Mouse (Mus musculus): Measurements from ENCODE around the gene Emc1. TPM values are rescaled to one million over a fixed set of nuclear protein-coding genes. Genes with fewer than 3 reads are reported as not detected.

Emc1 gene
- polyA plus RNA-seq (2014; fragmentation: Illumina TruSeq; extraction: RNeasy Lipid Tissue Mini Kit (QIAGEN cat#74804)), result 10.3 TPM

GRCm38 (mm10) chr4:139351931-139352711, at the start of gene Emc1, which contains the start of the genes Mrto4 and Ubr4:
Gene Emc1 (plus strand): TSS chr4:139352587.
Gene Mrto4 (minus strand): TSS chr4:139352576.
Gene Ubr4 (plus strand): TSS chr4:139352609.

GRCm38 (mm10) chr4:139310171-139310898, 42.1 kb upstream of the Emc1 start, which contains the start of the genes Pqlc2 and Akr7a5:
Gene Pqlc2 (minus strand): TSS chr4:139310708.
Gene Akr7a5 (plus strand): TSS chr4:139310744.

Other genes with a start within 250 kb of the Emc1 start
- gene Minos1, start 221.5 kb upstream of the Emc1 start, polyA plus RNA-seq (2014; fragmentation: Illumina TruSeq; extraction: RNeasy Lipid Tissue Mini Kit (QIAGEN cat#74804)), result 158 TPM
- gene Capzb, start 159.7 kb upstream of the Emc1 start, polyA plus RNA-seq (2014; fragmentation: Illumina TruSeq; extraction: RNeasy Lipid Tissue Mini Kit (QIAGEN cat#74804)), result 47.8 TPM
- 0.57 TPM for gene Pqlc2, start 41.9 kb upstream of the Emc1 start, polyA plus RNA-seq (2014; fragmentation: Illumina TruSeq; extraction: RNeasy Lipid Tissue Mini Kit (QIAGEN cat#74804))
- gene Akr7a5, start 41.8 kb upstream of the Emc1 start, polyA plus RNA-seq (2014; fragmentation: Illumina TruSeq; extraction: RNeasy Lipid Tissue Mini Kit (QIAGEN cat#74804)), result 1.1 TPM
- 24.3 TPM for gene Mrto4, start within 50 bp of the Emc1 start, polyA plus RNA-seq (2014; fragmentation: Illumina TruSeq; extraction: RNeasy Lipid Tissue Mini Kit (QIAGEN cat#74804))
- gene Ubr4, start within 50 bp of the Emc1 start, polyA plus RNA-seq (2014; fragmentation: Illumina TruSeq; extraction: RNeasy Lipid Tissue Mini Kit (QIAGEN cat#74804)), result 3.2 TPM
- 5.8 TPM for gene Iffo2, start 178.0 kb downstream of the Emc1 start, polyA plus RNA-seq (2014; fragmentation: Illumina TruSeq; extraction: RNeasy Lipid Tissue Mini Kit (QIAGEN cat#74804))

All from ovary, adult 10 weeks (tissue).